Mouse (Mus musculus) cortical plate, adult 2 months (tissue): ENCODE data around the gene Nrxn2.

Experiments used
- CTCF ChIP-seq: fragments of 200-500 bp; IDR thresholded peaks from 2 replicates; pipeline ENCODE4 v1.5.1; 2011; ENCODE audit warnings: mild to moderate bottlenecking, control low read depth, low read length; ENCODE audit not compliant: insufficient read depth; ENCODE audit errors: extremely low read depth
- POLR2A ChIP-seq: fragments of 200-500 bp; IDR thresholded peaks from 2 replicates; pipeline ENCODE4 v1.6.1; 2011; ENCODE audit warnings: mild to moderate bottlenecking, low read length, control low read depth; ENCODE audit not compliant: insufficient read depth; ENCODE audit errors: extremely low read depth

DNA sequence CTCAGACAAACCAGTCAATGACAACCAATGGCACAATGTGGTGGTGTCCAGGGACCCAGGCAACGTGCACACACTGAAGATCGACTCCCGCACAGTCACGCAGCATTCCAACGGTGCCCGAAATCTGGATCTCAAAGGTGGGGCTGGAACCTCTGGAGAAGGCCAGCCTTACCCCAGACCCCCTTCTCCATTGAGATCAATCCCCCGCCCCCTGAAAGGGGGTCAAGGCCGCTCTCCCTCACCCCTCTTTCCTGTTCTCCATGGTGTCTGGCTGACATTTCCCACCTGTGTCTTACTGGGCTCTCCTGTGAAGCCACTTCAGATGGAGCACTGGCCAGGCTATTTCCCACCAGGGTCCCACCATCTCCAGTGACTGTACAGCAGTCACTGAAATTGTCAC, 73.0 kb downstream of the Nrxn2 start:
- TF ChIP-seq POLR2A (no peak), CTCF (no peak)
